Mouse (Mus musculus): ENCODE data around the gene Acsbg2. TPM values are rescaled to one million over a fixed set of nuclear protein-coding genes. Genes with fewer than 3 reads are reported as not detected.

Acsbg2 gene
- polyA plus RNA-seq, 1 experiment from 2014 or later, result not detected

GRCm38 (mm10) chr17:56870287-56870953, 3.8 kb downstream of the Acsbg2 start:
- no peaks in the 10 kb centered on the region for H3K36me3 ChIP-seq (ENCODE audit: poor library complexity, severe bottlenecking)
- no peaks in the 10 kb centered on the region for H3K27me3 ChIP-seq
- no peak overlapping the region for H3K9ac ChIP-seq
- H3K27ac ChIP-seq, result no peak overlapping the region
- no peaks in the 10 kb centered on the region for H3K4me1 ChIP-seq
- H3K9me3 ChIP-seq (replicated peaks), result no peaks in the 10 kb centered on the region
- ATAC-seq, result no peak
- 74% methylated on average over 15 of the region's 15 CpGs for WGBS
- no peak overlapping the region for H3K4me3 ChIP-seq
- H3K4me2 ChIP-seq, result no peak overlapping the region

DNA sequence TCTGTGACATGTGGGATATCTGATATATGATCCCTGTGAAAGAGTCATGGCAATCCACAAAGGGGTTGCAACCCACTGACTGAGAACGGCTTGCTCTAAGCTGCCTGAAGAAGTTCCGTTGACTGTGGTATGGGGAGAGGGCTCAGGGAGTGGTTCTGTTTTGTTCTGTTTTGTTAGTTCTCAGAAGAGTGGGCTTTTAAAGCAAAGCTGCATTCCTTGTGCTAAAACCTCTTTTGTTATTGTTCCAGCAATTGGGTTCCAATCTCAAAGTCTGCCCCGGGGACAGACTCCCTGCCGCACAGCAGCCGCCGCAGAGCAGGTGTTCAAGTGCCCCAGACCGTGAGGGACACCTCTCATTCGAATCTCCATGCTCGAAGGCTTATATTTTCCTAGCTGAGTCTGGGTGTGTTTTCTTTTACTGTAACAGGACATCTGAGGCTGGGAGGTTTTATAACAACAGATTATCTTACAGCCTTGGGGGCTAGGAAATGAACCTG, 4.7 kb downstream of the Acsbg2 start:
- no peaks in the 10 kb centered on the region for H3K9me3 ChIP-seq (replicated peaks)
- no peak for ATAC-seq
- no peaks in the 10 kb centered on the region for H3K4me1 ChIP-seq
- H3K4me2 ChIP-seq, result no peak overlapping the region
- no peaks in the 10 kb centered on the region for H3K27me3 ChIP-seq
- 52% methylated on average over 9 of the region's 9 CpGs for WGBS
- H3K9ac ChIP-seq, result no peak overlapping the region
- no peak overlapping the region for H3K4me3 ChIP-seq
- no peaks in the 10 kb centered on the region for H3K36me3 ChIP-seq (ENCODE audit: poor library complexity, severe bottlenecking)
- H3K27ac ChIP-seq, result no peak overlapping the region

DNA sequence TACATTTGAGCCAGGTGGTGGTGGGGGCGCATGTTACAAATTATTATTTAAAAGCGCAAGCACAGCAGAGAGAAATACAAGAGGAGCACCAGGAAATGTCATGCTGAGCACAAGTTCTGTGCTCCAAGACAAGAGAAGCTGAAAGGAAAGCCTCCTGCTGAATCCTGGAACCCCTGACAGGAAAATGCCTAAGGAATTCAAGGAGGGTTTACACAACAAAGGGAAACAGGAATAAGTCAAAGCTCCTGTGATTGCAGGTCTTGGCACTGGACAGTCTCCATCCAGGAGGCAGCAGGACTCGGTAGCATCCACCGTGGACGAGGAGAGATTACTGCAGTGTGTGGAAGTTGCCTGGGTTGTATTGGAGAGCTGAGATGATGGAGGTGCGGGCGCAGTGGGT, 8.2 kb downstream of the Acsbg2 start:
- H3K27me3 ChIP-seq, result no peaks in the 10 kb centered on the region
- no peaks in the 10 kb centered on the region for H3K9me3 ChIP-seq (replicated peaks)
- H3K4me1 ChIP-seq, result no peaks in the 10 kb centered on the region
- H3K36me3 ChIP-seq (ENCODE audit: poor library complexity, severe bottlenecking), result no peaks in the 10 kb centered on the region
- H3K4me2 ChIP-seq, result no peak overlapping the region
- H3K27ac ChIP-seq, result no peak overlapping the region
- no peak for ATAC-seq
- H3K4me3 ChIP-seq, result no peak overlapping the region
- 87% methylated on average over 7 of the region's 7 CpGs for WGBS
- H3K9ac ChIP-seq, result no peak overlapping the region

GRCm38 (mm10) chr17:56861197-56861596, 13.1 kb downstream of the Acsbg2 start:
- WGBS, result 65% methylated on average over 3 of the region's 3 CpGs
- H3K9ac ChIP-seq, result no peak overlapping the region
- no peaks in the 10 kb centered on the region for H3K27me3 ChIP-seq
- H3K4me2 ChIP-seq, result no peak overlapping the region
- H3K36me3 ChIP-seq (ENCODE audit: poor library complexity, severe bottlenecking), result no peaks in the 10 kb centered on the region
- H3K4me3 ChIP-seq, result no peak overlapping the region
- H3K4me1 ChIP-seq, result no peaks in the 10 kb centered on the region; the same call in 1 of the 2 replicates
- H3K27ac ChIP-seq, result no peak overlapping the region
- H3K9me3 ChIP-seq (replicated peaks), result no peaks in the 10 kb centered on the region
- ATAC-seq, result no peak

- Histone ChIP-seq H3K27me3 (no peaks in the 10 kb centered on the region), H3K9ac (no peak overlapping the region), H3K4me1 (no peaks in the 10 kb centered on the region; the same call in 1 of the 2 replicates), H3K36me3 (ENCODE audit: poor library complexity, severe bottlenecking) (no peaks in the 10 kb centered on the region), H3K4me2 (no peak overlapping the region), H3K27ac (no peak overlapping the region), H3K9me3 (replicated peaks) (no peaks in the 10 kb centered on the region), H3K4me3 (no peak overlapping the region)
- no peak for ATAC-seq
- 55% methylated on average over 7 of the region's 7 CpGs for WGBS
Measured at GRCm38 (mm10) chr17:56858922-56859321, 15.3 kb downstream of the Acsbg2 start.

- peak; percentile 38; the same call in 1 of the 2 replicates for ATAC-seq
- H3K4me1 ChIP-seq, result no peaks in the 10 kb centered on the region; the same call in 1 of the 2 replicates
Measured at GRCm38 (mm10) chr17:56858216-56858615, 16.0 kb downstream of the Acsbg2 start.

DNA sequence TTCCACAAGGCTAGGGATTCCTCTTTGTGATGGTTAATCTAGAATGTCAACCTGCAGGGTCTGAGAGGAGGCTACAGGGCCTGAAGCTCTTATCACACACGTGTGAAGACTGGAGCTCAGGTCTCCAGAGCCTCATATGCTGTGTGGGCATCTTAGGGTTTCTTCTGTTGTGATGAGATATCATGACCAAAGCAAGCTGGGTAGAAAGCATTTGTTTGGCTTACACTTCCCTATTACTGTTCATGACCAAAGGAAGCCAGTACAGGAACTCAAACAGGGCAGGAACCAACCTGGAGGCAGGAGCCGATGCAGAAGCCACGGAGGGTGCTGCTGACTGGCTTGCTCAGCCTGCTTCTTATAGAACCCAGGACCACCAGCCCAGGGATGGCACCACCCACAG, 18.8 kb downstream of the Acsbg2 start:
- Histone ChIP-seq H3K4me3 (no peak overlapping the region), H3K27ac (no peak overlapping the region), H3K9me3 (replicated peaks) (no peaks in the 10 kb centered on the region), H3K9ac (no peak overlapping the region), H3K4me2 (no peak overlapping the region), H3K27me3 (no peaks in the 10 kb centered on the region), H3K4me1 (no peaks in the 10 kb centered on the region; the same call in 1 of the 2 replicates), H3K36me3 (ENCODE audit: poor library complexity, severe bottlenecking) (no peaks in the 10 kb centered on the region)
- ATAC-seq, result no peak
- 78% methylated on average over 3 of the region's 3 CpGs for WGBS

More at GRCm38 (mm10) chr17:56858216-56858615, 16.0 kb downstream of the Acsbg2 start:
- no peak overlapping the region for H3K9ac ChIP-seq
- no peak overlapping the region for H3K27ac ChIP-seq
- 48% methylated on average over 4 of the region's 4 CpGs for WGBS
- no peak overlapping the region for H3K4me3 ChIP-seq
- no peaks in the 10 kb centered on the region for H3K27me3 ChIP-seq
- H3K9me3 ChIP-seq (replicated peaks), result no peaks in the 10 kb centered on the region
- no peaks in the 10 kb centered on the region for H3K36me3 ChIP-seq (ENCODE audit: poor library complexity, severe bottlenecking)
- H3K4me2 ChIP-seq, result no peak overlapping the region

GRCm38 (mm10) chr17:56851167-56851566, 23.1 kb downstream of the Acsbg2 start:
- no peaks in the 10 kb centered on the region for H3K27me3 ChIP-seq

GRCm38 (mm10) chr17:56849710-56850109, 24.5 kb downstream of the Acsbg2 start:
- 83% methylated on average over 13 of the region's 13 CpGs for WGBS
- Histone ChIP-seq H3K36me3 (ENCODE audit: poor library complexity, severe bottlenecking) (no peaks in the 10 kb centered on the region), H3K9me3 (replicated peaks) (no peaks in the 10 kb centered on the region), H3K4me3 (no peak overlapping the region), H3K27me3 (no peaks in the 10 kb centered on the region), H3K27ac (no peak overlapping the region), H3K4me1 (no peaks in the 10 kb centered on the region), H3K4me2 (no peak overlapping the region), H3K9ac (no peak overlapping the region)
- ATAC-seq, result no peak

More at GRCm38 (mm10) chr17:56851167-56851566, 23.1 kb downstream of the Acsbg2 start:
- H3K4me1 ChIP-seq, result no peaks in the 10 kb centered on the region
- H3K4me3 ChIP-seq, result no peak overlapping the region
- no peaks in the 10 kb centered on the region for H3K36me3 ChIP-seq (ENCODE audit: poor library complexity, severe bottlenecking)
- no peak overlapping the region for H3K27ac ChIP-seq
- 72% methylated on average over 3 of the region's 3 CpGs for WGBS
- H3K9me3 ChIP-seq (replicated peaks), result no peaks in the 10 kb centered on the region
- no peak overlapping the region for H3K4me2 ChIP-seq
- ATAC-seq, result no peak
- no peak overlapping the region for H3K9ac ChIP-seq

DNA sequence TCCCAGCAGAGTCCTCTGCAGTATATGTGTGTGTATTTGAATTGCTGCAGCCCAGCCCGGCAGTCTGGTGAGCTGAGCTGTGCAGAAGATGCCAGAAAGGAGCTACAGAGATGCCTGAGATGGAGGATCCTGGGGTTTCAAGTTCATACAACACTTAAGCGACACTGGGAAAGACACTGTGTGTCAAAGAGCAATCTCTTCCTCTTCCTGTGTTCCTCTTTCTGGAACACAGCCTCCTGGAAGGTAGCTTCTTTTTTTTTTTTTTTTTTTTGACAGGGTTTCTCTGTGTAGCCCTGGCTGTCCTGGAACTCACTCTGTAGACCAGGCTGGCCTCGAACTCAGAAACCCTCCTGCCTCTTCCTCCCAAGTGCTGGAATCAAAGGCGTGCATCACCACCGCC, 25.5 kb downstream of the Acsbg2 start:
- ATAC-seq, result no peak
- WGBS, result 91% methylated on average over 5 of the region's 5 CpGs

GRCm38 (mm10) chr17:56843678-56844077, 30.6 kb downstream of the Acsbg2 start:
- H3K27ac ChIP-seq, result no peak overlapping the region
- H3K27me3 ChIP-seq, result no peaks in the 10 kb centered on the region
- 81% methylated on average over 5 of the region's 5 CpGs for WGBS
- H3K9me3 ChIP-seq (replicated peaks), result no peaks in the 10 kb centered on the region
- no peaks in the 10 kb centered on the region for H3K36me3 ChIP-seq (ENCODE audit: poor library complexity, severe bottlenecking)
- H3K4me2 ChIP-seq, result no peak overlapping the region
- no peaks in the 10 kb centered on the region for H3K4me1 ChIP-seq
- no peak overlapping the region for H3K4me3 ChIP-seq
- ATAC-seq, result no peak
- H3K9ac ChIP-seq, result no peak overlapping the region

More for the DNA sequence above, 25.5 kb downstream of the Acsbg2 start:
- no peaks in the 10 kb centered on the region for H3K27me3 ChIP-seq
- no peaks in the 10 kb centered on the region for H3K36me3 ChIP-seq (ENCODE audit: poor library complexity, severe bottlenecking)
- no peak overlapping the region for H3K4me3 ChIP-seq
- H3K27ac ChIP-seq, result no peak overlapping the region
- no peak overlapping the region for H3K4me2 ChIP-seq
- no peaks in the 10 kb centered on the region for H3K4me1 ChIP-seq
- H3K9me3 ChIP-seq (replicated peaks), result no peaks in the 10 kb centered on the region
- H3K9ac ChIP-seq, result no peak overlapping the region

DNA sequence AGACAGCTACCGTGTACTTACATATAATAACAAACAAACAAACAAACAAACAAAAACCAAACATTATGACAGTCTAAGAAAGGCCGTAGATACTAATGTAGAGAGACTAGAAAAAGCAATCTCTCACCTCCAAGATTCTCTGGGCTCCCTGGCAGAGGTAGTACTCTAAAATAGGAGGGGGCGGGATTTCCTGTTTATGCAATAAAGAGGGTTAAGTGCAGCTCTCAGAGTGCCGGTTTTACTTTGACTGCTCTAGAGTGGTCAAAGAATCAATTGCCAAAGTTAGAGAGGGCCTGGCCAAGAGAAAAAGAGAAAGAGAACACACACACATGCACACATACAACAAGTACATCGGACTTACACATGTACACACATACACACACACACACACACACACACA, 32.1 kb downstream of the Acsbg2 start:
- H3K4me1 ChIP-seq, result no peaks in the 10 kb centered on the region
- no peak overlapping the region for H3K27ac ChIP-seq
- no peaks in the 10 kb centered on the region for H3K36me3 ChIP-seq (ENCODE audit: poor library complexity, severe bottlenecking)
- H3K9ac ChIP-seq, result no peak overlapping the region
- H3K4me3 ChIP-seq, result no peak overlapping the region
- H3K27me3 ChIP-seq, result no peaks in the 10 kb centered on the region
- no peaks in the 10 kb centered on the region for H3K9me3 ChIP-seq (replicated peaks)
- no peak overlapping the region for H3K4me2 ChIP-seq
- no peak for ATAC-seq
- WGBS, result 89% methylated on average over 5 of the region's 5 CpGs

DNA sequence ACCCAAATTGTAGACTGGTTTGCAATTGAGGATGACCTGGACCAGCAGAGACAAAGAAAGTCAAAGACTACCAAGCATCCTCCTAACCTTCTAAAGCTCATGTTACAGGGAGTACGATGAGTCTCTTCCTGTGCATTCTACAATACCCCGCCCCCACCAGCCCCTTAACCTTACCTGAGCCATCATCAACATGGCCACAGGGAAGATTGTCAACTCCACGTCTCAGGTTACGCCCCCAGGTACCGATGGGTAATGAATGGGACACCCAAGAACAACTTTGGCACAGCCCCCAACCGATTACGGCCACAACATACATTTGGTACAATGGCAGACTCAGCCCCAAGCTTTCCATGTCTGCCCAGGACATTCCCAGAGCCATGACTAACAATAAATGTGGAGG, 33.7 kb downstream of the Acsbg2 start:
- Histone ChIP-seq H3K4me1 (no peaks in the 10 kb centered on the region), H3K9me3 (replicated peaks) (no peaks in the 10 kb centered on the region), H3K9ac (no peak overlapping the region), H3K27me3 (no peaks in the 10 kb centered on the region), H3K4me2 (no peak overlapping the region), H3K27ac (no peak overlapping the region), H3K4me3 (no peak overlapping the region), H3K36me3 (ENCODE audit: poor library complexity, severe bottlenecking) (no peaks in the 10 kb centered on the region)
- WGBS, result 83% methylated on average over 7 of the region's 7 CpGs
- no peak for ATAC-seq
